Mouse (Mus musculus) CD4-positive naive resting alpha-beta T cell, adult 76 days (primary cell): ENCODE results near the gene Msi1. TPM values are rescaled to one million over a fixed set of nuclear protein-coding genes. Genes with fewer than 3 reads are reported as not detected.

Source experiments
- total RNA-seq: library from RNA; stranded (reverse); gene quantifications from one replicate; pipeline ENCODE4 v1.2.4, GENCODE M21; 2023

Gene Msi1
- not detected for total RNA-seq

DNA sequence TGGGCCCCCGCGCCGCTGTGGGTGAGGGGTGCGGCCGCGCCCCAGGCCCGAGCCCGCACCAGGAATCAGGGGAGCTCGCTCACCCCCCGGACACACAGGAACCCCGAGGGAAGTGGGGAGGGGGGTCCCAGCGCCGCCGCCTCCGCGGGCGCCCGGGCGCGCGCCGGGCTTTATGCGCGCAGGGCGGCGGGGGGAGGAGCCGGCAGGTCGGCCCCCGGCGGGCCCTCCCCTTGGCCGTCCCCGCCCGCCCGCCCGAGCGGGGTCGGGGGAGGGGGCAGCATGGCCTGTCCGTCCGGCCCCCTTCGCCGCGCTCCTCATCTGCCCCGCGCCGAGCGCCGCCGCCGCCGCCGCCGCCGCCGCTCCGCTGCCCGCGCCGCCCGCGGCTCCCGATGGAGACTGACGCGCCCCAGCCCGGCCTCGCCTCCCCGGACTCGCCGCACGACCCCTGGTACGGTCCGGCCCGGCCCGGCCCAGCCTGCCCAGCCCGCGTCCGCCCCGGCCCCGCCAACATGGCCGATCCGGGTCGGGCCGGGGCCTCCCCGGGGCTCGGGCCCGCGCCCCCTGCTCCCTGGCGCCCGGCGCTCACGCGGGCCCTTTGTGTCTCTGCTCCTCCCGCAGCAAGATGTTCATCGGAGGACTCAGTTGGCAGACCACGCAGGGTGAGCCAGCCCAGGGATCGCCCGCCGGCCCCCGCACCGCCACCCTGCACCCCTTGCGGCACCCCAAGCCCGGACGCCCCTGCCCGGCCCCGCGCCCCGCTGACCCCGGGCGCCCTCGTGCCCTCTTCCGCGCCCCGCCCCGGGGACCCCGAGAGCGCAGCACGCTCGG lies at the start of gene Msi1:
Gene Msi1 (plus strand): TSS at position 241 of the 828 bp plus-strand sequence.

DNA sequence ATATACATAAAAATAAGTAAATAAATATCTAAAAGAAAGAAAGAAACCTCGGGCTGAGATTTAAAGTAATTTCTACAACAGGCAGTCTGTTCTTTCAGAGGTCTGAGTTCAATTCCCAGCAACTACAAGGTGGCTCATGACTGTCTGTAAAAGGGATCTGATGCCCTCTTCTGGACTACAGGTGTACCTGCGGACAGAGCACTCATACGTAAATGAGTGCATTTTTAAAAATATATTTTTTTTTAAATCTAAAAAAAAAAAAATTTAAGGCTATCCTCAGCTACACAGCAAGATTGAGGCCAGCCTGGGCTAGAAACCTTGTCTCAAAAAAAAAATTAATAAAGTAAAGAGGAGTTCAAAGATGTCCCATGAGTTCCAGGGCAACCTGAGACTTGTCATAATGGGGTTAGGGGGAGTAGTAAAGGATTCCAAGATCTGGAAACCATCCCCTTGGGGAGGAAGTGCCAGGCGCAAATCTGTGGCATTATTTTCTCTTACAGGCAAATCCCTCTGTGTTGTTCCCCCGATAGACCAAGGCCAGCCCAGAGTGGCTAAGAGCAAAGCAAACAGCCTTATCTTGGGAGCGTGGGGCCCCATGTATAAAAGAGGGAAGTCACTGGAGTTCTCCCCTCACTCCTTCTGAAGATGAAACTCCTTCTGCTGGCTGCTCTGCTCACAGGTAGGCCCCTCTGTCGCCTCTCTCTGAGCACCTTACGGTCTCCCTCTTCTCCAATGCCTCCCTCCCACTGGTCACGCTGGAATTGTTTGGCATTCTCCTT lies 36.4 kb downstream of the Msi1 start, which contains the start of gene Pla2g1b:
Gene Pla2g1b (plus strand): TSS at position 621 of the 779 bp plus-strand sequence.

DNA sequence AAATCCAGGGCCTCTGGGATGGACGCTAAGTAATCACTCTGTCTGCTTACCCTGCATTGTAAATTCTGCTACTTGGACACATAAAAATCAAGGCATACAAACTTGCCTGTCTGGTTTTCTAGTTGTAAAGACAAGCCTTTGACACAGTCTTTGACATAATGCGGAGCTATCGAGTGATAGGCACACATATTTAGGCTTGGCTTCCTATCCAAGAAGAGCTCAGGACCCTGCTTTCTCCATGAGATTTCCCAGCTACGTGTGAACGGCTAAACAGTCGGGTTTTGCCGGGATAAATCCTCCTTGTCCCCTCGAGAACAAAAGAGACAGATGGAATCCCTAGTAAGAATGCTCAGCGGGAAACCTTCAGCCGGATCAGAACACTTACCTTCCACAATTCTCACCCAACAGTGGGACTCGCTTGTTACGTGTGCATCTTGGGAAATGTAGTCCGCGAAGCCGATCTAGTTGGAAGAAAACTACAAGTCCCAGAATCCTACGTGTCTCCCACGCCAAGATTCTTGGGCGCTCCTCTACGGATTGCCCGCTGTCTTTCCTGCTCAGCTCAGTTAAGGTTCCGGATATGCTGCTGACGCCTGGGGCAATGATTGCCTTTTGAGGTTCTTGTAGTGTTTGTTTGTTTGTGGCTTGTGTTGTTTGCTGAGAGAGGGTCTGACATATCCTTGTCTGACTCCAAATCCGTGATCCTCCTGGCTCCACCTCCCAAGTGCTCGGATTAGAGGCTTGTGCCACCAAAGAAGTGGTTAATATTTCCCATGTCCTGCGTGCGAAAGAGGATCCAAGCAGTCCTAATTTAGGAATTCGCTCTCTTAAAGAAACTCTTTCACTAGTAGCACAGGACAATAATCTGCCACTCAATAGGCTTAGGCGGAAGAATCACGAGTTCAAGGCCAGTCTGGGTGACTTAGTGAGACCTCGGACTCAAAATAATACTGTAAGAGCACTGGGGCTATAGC lies 54.8 kb downstream of the Msi1 start, which contains the start of gene Sirt4:
Gene Sirt4 (minus strand): TSS at position 779 of the 974 bp plus-strand sequence.

Other genes with a start within 250 kb of the Msi1 start
- 0.26 TPM for gene Cabp1, start 235.2 kb upstream of the Msi1 start, total RNA-seq
- gene Pop5, start 193.8 kb upstream of the Msi1 start, total RNA-seq: 61.6 TPM
- 199 TPM for gene Rnf10, start 156.7 kb upstream of the Msi1 start, total RNA-seq
- gene Coq5, start 149.9 kb upstream of the Msi1 start, total RNA-seq: 26.0 TPM
- 199 TPM for gene Dynll1, start 128.6 kb upstream of the Msi1 start, total RNA-seq
- gene Srsf9, start 102.4 kb upstream of the Msi1 start, total RNA-seq: 33.1 TPM
- 4.3 TPM for gene Gatc, start 88.4 kb upstream of the Msi1 start, total RNA-seq
- 15.2 TPM for gene Triap1, start 88.4 kb upstream of the Msi1 start, total RNA-seq
- 213 TPM for gene Cox6a1, start 80.6 kb upstream of the Msi1 start, total RNA-seq
- gene Pla2g1b, start 36.7 kb downstream of the Msi1 start, total RNA-seq: not detected
- gene Sirt4, start 55.1 kb downstream of the Msi1 start, total RNA-seq: 9.1 TPM
- gene Pxn, start 77.1 kb downstream of the Msi1 start, total RNA-seq: 62.9 TPM
- gene Rplp0, start 129.9 kb downstream of the Msi1 start, total RNA-seq: 3,206 TPM
- 101 TPM for gene Gcn1l1, start 135.7 kb downstream of the Msi1 start, total RNA-seq
- gene Rab35, start 202.3 kb downstream of the Msi1 start, total RNA-seq: 65.4 TPM